Mouse (Mus musculus): ENCODE data around the gene Gm20388.

Gene Gm20388

DNA sequence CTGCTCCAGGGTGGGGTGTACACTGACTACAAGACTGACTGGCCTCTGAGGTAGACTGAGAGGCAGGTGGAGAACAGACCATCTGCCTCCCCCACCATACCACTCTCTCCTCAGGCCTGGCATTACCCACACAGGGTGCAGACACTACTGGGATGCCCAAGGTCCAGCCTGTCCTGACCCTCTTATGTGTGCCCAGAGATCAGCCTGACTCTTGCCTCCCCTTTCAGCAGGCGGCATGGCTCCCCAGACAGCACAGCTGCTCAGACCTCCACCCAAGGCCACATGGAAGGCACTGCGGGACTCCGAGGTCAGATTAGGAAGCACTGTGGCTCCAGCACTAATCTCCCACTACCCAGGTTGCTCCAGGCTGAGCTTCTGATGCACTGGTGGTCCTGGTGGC is 2760.1 kb downstream of the Gm20388 start:
- DNase-seq (ENCODE audit: low spot score in 2 of 2) = no peak

DNA sequence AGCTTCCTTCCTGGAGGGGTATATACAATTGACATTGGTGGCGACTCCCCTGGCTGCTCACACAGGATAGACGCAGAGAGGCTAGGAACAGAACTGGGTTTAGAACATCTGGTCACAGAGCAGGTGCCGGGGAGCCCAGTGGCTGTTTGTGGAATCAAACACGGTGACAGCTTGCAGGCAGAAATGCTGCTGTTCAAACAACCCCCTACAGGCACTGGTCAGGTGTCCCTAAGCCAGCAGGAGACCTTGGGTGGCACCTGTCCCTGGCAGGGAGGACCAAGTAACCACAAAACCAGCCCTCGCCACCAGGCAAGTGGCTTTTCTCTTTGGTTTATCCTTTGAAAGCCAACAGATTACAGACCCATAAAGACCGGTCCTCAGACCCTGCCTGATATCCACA is 2761.3 kb downstream of the Gm20388 start:
- no peak for DNase-seq (ENCODE audit: low spot score in 2 of 2)

DNA sequence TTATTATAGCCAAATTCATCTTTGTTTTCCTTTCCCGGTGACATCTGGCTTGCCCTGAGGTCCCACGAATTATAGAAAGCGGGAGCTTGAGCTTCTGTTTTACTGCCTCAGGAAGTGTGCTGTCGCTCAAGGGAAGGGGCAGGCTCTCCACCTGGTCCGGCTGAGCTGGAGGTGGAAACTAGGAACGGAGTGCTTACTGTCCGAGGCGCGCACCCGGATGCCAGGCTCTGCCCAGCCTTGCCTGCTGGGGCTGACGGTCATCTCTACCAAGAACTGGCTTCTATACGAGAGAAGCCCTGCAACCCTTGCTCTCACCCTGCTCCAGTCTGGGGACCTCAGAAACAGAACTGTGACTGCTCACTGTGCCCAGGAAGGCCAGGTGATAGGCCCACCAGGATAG is 2763.3 kb downstream of the Gm20388 start:
- DNase-seq (ENCODE audit: low spot score in 2 of 2) = no peak

DNA sequence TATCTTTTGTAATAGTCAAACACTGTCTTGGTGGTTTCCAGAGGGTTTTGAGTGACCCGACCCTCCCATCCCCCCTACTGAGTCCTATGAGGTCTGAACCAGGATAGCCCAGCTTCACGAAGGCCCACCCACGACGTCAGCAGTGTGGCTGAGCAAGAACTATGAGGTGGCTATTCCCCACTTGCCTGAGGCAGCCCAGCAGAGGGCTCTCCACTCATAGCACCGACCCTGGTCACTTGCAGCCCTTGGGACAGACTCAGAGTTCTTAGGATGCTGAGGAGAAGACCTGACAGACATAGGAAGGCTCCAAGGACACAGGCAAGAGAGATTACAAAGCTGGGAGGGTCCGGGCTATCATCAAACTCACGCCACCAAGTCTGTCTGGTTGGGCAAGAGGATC is 2764.4 kb downstream of the Gm20388 start:
- no peak for DNase-seq (ENCODE audit: low spot score in 2 of 2)

DNA sequence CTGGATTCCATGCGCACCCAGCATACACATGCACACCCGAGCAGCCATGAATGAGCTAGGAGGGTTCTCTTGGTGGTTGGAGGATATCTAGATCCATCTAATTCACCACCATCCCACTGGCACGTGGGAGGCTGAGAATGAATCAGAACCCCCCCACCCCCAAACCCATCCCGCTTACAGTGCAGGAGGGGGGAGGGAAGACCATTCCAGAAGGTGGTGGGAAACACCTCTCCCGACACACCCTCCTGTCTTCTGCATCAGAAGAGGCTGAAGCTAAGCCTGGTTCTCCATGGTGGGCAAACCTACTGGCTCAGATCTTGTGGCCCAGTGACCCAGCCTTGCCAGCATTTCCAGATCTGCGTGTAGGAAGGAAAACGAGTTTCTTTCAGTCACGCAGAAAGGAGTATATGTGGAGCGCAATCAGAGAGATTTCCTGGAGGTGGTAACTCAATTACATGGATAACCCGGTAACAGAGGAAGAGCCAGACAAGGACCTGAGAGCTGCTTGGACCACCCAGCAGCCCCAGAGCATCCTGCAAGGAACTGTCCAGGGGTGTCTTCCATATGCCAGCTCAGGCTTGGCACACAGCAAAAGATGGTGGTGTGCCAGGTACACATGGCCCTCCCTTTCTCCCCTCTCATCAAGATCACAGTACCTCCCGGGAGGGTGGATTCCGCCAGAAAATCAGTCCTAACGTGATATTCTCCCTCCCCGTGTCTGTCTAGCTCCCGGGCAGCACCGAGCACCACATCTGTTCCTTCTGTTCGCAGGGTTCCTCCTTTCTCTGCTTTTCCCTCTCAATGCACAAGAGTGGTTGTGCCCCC is 2765.2 kb downstream of the Gm20388 start:
- DNase-seq (ENCODE audit: low spot score in 2 of 2) = no peak

DNA sequence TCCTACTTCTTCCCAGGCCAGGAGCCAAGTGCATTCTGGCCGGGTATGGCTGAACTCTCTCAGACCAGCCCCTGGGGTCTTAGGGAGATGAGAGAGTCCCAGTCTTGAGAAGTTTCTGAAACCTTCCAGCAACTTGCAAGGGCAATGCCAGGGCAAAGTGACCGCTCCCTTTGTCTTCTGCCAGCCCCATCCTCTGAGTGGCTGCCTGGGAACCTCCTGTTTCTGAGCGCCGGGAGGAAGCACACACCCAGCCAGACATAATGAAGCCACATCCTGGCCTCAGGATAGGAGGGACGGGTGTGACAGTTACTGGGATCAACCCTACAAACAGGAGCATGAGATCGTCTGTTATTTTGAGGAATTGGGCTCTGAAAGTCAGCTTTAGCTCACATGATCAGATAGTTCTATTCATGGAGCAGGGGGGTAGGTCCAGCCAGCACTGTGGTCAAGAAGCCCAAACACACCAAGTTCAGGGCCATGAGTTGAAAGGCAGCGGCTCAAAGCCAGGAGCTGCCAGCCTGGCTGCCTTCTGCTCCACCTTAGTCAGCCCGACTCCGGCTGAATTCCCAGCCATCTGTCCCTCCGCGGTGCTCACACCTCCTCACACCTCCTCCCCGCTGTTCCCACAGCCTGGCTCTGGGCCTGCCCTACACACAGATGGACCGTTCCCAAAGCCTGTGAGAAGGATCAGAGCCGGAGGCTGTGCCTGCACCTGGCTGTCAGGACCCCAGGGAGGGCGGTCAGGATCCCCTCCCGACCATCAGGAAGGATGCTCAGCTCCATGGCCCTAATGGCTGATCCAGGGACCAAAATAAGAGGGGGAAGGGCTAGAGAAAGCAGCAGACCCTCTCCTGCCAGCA is 2766.2 kb downstream of the Gm20388 start:
- peak; percentile 45 to 62 for DNase-seq (ENCODE audit: low spot score in 2 of 2)

DNA sequence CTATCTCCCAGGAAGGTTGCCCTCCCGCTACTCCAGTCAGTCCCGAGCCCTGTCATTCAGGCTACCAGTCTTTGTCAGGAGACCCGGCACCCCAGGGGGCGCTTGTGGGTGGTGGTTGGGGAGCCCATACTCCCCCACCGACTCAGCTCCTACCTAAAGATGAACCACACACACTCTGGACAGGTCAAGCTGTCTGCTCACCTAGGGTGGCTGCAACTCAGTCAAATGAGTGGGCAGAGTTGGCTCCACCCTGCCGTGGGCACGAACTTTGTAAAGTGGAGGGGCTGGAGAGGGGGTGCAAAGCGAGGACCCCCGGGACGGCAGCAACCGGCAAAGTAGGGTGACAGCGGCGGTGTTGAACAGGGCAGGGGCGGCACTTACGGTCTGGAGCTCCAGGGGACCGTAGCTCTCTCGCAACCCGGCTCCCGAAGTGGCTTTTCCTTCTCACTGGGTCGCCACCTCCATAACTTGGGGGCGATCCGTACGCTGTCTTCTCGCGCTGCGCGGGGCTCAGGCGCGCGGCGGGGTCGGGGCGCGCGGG is 2766.9 kb downstream of the Gm20388 start:
- DNase-seq (ENCODE audit: low spot score in 2 of 2) = peak in 1 of 2 experiments; percentile 23

DNA sequence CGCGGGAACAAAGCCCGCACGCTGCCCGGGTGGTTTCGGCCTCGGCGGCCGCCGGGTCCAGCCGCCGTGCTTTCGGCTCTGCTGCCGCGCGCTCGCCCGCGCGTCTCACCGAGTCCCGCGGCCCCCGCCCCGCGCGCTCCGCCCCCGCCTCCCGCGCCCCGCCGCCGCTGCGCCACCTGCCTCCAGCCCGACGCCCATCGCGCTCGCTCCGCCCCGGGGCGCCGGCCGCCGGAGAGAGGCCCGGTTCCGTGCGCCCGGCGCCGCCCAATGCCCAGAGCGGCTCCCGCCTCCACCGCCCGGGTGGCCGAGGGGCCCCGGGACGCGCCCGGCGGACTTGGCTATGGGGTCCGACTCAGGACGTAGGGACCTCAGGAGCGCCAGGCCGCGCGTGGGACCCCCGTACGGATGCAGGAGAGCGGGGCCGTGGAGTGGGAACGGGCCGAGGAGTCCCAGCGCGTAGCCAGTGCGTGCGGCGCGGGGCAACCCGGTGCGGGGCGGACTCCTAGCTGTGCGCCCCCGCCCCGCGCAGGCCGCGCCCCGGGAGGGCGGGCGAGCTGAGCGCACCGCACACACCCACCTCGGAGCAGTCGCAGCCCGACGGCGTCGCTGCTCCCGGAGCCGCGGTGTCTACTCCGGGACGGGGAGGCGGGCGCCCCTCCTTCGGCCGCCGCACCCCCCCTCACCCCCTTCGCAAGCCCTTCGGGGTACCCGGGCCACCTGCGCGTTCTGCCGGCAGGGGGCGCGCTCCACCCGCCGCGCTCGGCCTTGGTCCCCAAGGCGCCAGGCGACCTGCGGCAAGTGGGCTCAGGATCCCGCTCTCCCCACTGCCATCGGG is 2767.6 kb downstream of the Gm20388 start:
- DNase-seq (ENCODE audit: low spot score in 2 of 2) = peak; percentile 60 to 71

DNA sequence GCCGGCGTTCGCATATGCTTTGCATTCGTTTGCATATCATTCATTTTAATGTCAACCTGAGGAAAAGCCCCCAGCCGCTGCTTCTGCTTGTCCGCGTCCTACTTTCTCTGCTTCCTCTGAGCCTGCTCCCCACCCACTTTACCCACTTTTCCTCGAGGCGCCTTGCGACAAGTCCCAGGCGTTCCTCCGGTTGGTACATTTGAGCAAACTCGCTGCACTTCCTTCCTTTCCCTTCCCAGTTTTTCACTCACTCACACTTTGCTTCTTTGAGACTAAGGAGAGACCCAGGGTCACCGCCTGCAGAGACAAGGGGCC is 2768.2 kb downstream of the Gm20388 start:
- no peak for DNase-seq (ENCODE audit: low spot score in 2 of 2)

DNA sequence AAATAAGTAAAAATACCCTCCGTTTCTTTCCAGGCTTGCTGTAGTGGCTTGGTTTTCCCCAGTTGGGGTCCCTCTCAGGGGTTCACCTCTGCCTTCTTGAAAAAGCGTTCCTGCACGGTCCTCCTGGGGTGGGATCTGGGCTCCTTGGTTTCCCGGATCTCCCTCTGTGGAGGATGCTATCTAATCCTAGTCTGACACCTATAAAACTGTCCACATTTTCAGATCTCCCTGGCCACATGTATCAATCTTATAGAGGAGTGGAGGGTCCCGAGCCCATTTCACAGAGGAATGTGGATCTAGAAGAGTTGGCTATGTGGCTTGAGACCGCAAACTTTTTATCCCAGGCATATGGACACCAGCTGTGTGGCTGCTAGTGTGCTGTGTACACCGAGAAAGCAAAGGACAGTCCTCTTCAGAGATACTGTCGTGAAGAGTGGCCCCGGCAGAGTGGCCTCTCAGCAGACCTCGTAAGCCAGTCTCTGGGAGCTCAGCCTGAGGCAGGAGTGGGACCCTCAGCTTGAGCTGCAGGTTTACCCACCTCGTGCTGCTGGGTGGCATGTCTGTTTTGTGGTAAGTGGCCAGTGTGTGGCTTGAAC is 2768.8 kb downstream of the Gm20388 start:
- no peak for DNase-seq (ENCODE audit: low spot score in 2 of 2)

DNA sequence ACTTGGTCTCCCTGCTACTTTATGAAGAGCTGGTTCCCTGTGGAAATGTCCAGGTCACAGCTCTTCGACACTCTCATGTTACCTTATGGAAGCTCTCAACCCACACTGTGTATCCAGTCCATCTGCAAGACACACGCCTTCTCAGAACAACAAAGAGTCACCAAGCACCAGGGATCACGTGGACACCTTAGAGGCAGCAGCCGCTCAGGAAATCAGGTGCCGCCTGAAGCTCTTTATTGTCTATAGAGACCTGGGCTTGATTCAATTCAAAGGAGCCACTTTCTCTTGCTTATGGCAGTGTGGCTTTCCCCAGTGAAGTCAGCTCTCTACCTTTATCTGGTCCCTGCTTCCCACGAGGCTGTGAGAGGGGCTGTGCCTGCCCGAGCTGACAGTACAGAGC is 2769.5 kb downstream of the Gm20388 start:
- no peak for DNase-seq (ENCODE audit: low spot score in 2 of 2)

DNA sequence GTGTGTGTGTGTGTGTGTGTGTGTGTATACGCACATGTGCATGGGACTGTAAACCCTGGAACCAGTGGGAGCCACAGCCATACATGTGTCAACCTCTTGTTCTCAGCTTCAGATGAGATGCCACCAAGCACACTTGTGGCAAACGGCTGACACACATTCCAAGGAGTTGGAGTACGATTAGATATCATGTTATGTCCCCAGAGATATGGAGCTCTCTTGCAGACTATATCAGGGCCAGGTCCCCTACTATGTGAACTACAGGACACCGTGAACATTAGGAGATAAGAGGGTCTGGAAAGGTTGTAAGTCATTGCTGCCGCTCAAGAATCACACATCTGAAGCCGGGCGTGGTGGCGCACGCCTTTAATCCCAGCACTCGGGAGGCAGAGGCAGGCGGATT is 2772.2 kb downstream of the Gm20388 start:
- DNase-seq (ENCODE audit: low spot score in 2 of 2) = no peak

DNA sequence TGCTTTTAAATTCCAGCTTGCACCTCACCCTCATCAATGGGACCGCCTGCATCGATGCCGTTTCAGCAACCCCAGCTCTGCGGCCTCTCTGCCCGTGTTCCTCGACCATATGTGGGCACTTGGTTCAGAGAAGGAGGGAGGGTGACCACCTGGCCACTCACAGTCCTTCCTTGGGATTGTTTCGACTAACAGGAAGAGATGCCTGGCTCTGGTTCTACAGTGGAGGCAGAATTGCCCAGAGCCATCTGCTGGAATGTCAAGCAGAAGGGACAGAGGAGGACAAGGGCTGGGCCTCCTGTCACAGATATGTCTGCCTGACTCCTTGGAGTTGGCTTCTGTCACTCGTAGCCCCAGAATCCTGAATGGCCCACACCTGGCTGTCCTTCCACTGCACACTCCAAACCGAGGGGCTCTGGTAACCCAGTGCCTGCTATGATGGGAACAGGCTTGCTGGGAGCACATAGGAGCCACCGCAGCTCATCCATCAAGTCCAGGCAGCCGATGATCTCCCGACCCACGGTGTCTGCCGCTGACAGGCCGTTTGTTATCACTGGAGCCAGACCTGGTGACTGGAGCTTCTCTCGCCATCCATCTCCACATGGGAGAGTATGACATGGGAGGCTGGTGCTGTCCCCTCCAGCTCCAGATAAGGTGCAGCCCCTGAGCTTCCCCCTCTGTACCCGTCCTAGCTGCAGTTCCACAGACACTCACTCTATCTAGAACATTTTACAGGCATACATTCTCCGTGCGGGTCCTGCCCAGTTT is 2774.6 kb downstream of the Gm20388 start:
- no peak for DNase-seq (ENCODE audit: low spot score in 2 of 2)

DNA sequence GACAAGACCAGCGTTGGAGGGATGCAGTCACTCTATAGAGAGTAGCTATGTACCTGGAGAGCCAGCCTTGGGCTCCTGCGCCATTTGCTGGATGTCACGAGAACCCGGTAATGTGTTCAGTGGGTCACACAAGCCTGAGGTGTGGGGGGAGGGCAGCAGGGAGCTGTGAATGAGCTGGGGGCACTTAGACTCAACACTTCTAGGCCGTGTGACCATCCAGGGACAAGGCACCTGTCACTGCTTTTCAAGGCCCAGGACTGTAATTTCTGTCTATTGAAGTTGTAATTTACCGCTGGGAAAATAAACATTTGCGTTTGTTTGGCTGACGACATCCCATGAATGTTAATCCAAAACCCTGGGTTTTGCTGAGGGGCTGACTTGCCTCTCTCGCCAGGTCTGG is 2776.2 kb downstream of the Gm20388 start:
- DNase-seq (ENCODE audit: low spot score in 2 of 2) = no peak

DNA sequence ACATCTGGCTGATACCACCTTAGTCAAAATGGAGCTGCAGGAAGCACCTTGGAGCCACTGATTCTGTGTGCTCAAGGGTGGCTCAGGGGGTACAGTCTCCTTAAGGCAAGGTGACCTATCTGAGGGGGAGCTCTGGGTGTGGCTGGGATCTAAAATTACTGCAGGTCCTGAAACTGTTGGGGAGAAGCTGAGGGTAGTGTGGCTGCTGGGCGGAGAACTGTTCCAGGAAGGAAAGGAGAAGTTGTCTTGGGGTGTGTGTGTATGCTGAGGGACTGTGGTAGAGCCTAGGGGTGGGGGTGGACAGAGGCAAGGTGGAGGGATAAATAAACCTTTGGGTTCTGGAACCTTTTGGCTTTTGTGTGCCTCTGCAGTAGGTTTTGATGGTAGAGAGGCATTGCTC is 2778.7 kb downstream of the Gm20388 start:
- DNase-seq (ENCODE audit: low spot score in 2 of 2) = no peak

DNA sequence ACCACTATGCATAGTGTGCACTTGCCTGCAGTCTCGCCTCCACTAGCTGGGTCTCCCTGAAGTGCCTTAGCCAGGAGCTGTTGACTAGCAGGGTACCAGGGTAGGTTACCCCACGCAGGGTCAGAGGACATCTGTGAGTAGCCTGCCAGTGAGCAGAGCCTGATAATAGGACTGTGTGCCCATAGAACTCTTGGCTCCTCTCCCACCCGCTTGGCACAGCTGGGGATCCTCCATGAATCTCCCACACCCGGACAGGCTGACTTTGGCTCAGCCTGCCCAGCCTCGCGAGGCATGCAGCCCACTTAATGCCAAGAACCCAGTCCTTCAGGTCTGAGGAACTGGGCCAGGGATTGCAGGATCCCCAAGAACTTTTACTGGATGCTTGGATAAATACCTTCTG is 2780.4 kb downstream of the Gm20388 start:
- no peak for DNase-seq (ENCODE audit: low spot score in 2 of 2)

DNA sequence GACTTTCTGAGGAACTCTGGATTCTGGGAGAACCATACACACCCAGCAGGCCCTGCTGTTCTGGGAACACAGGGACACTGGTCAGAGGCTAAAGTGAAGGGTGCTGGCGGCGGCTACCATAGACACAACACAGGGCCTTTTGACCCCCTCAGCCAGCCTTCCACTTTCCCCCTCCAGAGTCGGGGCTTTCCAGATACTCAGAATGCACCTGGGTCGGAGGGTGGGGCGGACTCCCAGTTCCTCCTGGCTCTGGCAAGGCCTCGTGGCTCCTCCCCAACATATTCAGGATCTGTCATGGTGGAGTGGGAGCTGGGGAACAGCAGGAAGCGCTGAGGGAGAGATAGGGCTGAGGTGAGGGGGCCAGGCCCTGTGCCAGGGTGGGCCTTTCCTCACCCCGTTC is 2781.5 kb downstream of the Gm20388 start:
- no peak for DNase-seq (ENCODE audit: low spot score in 2 of 2)

DNA sequence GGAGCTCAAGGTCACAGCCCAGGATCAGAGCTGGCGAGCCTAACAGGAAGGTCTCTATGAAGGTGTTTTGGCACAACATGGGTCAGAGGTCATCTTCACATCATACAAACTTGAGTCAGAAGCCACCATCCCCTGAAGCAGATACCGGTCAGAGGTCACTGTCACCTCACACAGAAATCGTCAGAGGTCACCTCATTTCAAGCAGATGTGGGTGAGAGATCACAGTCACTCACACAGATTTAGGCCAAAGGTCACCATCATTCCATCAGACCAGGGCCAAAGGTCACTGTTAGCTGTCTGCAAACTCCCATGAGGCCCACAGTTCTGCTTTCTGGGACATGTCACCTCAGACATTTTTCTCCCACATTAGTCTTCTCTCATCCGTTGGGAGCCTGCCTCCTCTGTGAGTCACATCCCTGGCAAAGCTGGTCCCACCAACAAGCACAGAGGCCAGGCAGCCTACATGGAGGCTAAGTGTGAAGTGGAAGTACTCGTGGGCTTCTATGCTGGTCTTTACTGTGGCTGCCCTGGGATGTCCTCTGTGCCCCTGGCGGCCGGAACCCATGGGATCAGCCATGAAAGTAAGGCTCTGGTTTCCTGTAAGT is 2784.9 kb downstream of the Gm20388 start:
- no peak for DNase-seq (ENCODE audit: low spot score in 2 of 2)

DNA sequence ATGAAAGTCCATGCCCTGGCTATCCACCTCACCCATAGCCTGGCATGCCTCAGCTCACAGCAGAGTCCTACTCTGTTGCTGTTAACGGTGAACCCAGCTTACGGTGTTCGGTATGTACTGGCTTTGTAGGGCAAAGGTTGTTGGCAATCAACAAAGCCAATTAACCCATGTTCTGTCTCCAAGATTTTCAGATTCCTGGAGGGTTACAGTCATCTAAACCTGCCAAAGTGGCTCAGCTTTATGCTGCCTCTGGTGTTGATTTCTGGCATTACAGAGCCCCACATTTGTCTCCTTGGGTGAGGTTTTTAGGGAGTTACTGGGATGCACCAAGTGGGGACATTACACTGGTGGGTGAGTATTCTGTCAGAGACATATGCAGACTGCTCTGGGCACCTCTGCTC is 2786.5 kb downstream of the Gm20388 start:
- no peak for DNase-seq (ENCODE audit: low spot score in 2 of 2)

DNA sequence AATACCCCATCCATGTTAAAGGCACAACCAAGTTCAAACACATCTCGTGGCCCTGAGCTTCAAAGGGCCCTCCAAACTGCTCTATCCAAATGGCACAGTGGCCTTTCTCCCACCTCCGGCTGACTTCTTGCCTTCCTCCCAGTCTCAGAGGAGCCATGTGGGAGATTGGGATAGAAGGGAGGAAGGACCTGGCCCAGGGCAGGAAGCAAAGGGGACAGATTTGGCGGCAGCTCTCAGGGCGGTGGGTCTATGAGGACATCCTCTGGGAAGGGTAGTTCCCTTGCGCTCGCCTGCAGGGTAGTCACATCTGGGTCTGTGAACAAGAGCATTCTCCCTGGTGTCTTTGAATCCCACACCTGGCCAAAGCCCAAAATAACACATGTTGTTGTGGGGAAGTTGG is 2786.9 kb downstream of the Gm20388 start:
- no peak for DNase-seq (ENCODE audit: low spot score in 2 of 2)
